Mouse (Mus musculus) forebrain, embryonic 15.5 days (tissue): ENCODE data around the gene Ntm. TPM values are rescaled to one million over a fixed set of nuclear protein-coding genes. Genes with fewer than 3 reads are reported as not detected.

ENCODE experiments used
- ATAC-seq: fragments of 200-750 bp; cut with Nextera tagmentation; replicated peaks from 2 replicates; pipeline ENCODE4 v1.8.0; 2017; ENCODE audit warnings: mild to moderate bottlenecking, moderate TSS enrichment, moderate library complexity
- H3K27ac ChIP-seq: fragments of 300-500 bp; sonication (generic); replicated peaks from 2 replicates; pipeline ENCODE4 v1.5.1; 2015; ENCODE audit warnings: mild to moderate bottlenecking, inconsistent platforms
- H3K27me3 ChIP-seq: fragments of 300-500 bp; sonication (generic); 2 replicates; pipeline ENCODE4 v1.6.1; 2015; ENCODE audit warnings: inconsistent platforms
- H3K36me3 ChIP-seq: fragments of 300-500 bp; sonication (generic); 2 replicates; pipeline ENCODE4 v1.6.1; 2015; ENCODE audit warnings: mild to moderate bottlenecking, inconsistent platforms
- H3K4me1 ChIP-seq: fragments of 300-500 bp; sonication (generic); 2 replicates; pipeline ENCODE4 v1.6.1; 2015; ENCODE audit warnings: inconsistent platforms
- H3K4me2 ChIP-seq: fragments of 300-500 bp; sonication (generic); replicated peaks from 2 replicates; pipeline ENCODE4 v1.6.1; 2015; ENCODE audit warnings: mild to moderate bottlenecking, inconsistent platforms
- H3K4me3 ChIP-seq: fragments of 300-500 bp; sonication (generic); 2 replicates; pipeline ENCODE4 v1.5.1; 2015; ENCODE audit warnings: mild to moderate bottlenecking, inconsistent platforms
- H3K9ac ChIP-seq: fragments of 300-500 bp; sonication (generic); replicated peaks from 2 replicates; pipeline ENCODE4 v1.6.1; 2015; ENCODE audit warnings: mild to moderate bottlenecking, inconsistent platforms
- H3K9me3 ChIP-seq: fragments of 300-500 bp; sonication (generic); 2 replicates; pipeline ENCODE4 v1.6.1; 2016; ENCODE audit warnings: inconsistent platforms
- WGBS: fragments of 180-500 bp; shearing (Covaris S2); methylation state at CpG from one replicate; pipeline ENCODE4 v1.1.7; 2015; ENCODE audit warnings: mixed read lengths; 5-methylcytosine and 5-hydroxymethylcytosine counted together
- polyA plus RNA-seq: library from polyadenylated mRNA; unstranded; fragments of >200 nt; fragmentation: Nextera tagmentation; extraction: Ambion mirVana; gene quantifications from 2 replicates; pipeline ENCODE4 v1.2.1, GENCODE M21; 2015

Gene Ntm
- polyA plus RNA-seq, 1 experiment from 2014 or later = 98.7 TPM

DNA sequence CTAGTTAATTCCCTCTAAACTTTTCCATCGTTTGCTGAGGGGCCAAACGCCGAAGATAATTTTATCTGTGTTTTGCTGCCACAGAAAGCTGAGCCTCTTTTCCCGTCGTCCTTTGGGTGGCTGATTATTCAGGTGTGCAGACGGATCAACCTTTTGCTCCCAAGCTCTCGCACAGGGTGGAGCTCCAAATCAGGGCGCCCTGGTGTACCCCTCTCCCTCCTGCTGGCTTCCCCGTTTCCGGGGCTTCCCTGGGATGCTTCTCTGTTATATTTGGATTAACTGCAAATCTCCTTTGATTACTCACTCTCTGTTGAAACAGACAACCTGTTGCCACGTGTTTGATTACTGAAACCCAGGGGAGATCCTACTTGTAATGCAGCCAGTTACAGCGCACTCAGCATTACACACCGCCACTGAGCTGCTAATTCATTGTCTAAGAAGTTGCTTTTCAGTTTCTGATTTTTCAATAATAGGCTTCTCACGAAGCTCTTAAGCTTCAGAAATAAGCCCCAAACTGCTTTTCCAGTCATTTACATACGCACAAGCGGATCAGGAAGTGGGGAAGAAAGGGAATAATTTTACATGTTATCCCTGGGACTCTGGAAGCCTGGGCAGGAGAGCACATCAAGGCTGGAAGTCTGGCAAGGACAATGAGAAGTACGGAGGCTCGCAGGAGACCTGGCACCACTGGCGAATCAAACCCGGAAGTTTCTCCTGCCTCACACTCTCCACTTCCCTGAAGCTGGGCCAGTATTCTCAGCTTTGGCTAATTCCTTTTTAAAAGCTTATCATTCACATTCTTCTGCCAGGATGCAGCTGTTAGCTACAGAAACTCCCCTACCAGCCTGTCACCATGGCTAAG is 19.5 kb downstream of the Ntm start:
- Histone ChIP-seq H3K4me3 (no peak overlapping the region), H3K27ac (no peak overlapping the region; the same call in 1 of the 2 replicates), H3K4me1 (peaks cover 29% of the 10 kb centered on the region)

DNA sequence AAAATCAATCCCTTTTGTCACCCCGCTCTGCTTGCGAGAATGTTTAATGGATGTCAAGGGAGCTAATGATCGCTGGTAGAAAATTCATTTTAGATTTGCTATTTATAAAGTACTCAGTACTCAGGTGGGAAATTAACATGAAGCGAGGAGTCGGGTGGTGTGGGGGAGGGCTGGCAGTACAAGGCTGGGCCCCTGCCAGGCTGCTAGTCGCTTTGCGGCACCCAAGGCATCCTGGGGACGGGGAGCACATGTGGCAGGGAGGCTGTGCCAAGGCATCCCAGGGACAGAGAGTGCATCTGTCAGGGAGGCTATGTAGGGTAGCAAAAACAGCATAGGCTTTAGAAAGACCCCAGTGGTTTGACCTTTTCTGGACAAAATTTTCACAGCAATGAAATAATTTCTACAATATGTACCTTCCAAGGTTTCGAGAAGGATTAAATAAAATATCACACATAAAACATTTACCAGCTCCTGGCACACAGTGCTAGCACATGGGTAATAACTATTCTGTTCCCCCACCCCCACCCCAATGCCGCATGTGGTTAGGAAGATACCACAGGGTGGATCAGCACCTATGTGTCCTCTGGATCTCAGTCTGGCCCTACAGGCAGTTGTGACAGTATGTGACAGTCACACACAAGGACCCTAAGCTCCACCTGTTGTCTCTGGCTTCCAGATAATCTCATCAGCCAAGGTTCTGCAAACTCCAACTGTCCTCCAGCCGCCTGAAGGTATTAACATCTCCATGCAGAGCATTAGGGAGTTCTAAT is 20.6 kb downstream of the Ntm start:
- Histone ChIP-seq H3K9ac (no peak overlapping the region), H3K4me2 (no peak overlapping the region), H3K27me3 (no peaks in the 10 kb centered on the region), H3K4me1 (peaks cover 29% of the 10 kb centered on the region), H3K9me3 (no peaks in the 10 kb centered on the region), H3K4me3 (no peak overlapping the region), H3K36me3 (no peaks in the 10 kb centered on the region), H3K27ac (0 out of 2 replicates have a peak overlapping the region, but pooled peaks have one; percentile 53)
- WGBS = 39% methylated on average over 11 of the region's 11 CpGs
- ATAC-seq = peak; percentile 80

More for the DNA sequence above, 19.5 kb downstream of the Ntm start:
- no peak for ATAC-seq
- H3K36me3 ChIP-seq = no peaks in the 10 kb centered on the region
- no peaks in the 10 kb centered on the region for H3K9me3 ChIP-seq
- 11% methylated on average over 20 of the region's 20 CpGs for WGBS
- H3K4me2 ChIP-seq = peak overlapping the region; percentile 25
- H3K9ac ChIP-seq = no peak overlapping the region
- H3K27me3 ChIP-seq = no peaks in the 10 kb centered on the region

DNA sequence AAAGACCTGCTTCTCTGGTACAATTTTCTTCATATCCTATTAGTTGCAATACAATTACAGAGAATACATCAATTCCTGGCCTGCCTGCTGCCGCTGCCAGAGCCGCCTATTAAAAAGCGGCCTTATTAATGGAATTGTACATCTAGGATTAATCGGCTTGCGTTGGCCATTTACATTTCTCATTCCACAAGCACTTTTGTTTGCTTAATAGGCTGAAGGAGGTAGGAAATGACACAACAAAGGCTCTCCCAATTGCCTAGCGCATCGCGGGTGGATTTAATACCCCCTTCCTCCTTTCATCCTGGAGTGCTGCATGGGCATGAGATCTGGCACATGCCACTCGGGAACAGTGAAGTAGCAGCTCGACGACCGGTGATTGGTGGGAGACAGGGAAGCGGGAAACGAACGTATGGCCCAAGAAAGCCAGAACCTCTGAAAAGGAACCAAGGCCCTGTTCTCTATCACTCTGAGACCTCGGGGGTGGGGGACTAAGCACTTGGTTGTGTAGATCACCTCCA is 23.4 kb downstream of the Ntm start:
- no peak for ATAC-seq
- Histone ChIP-seq H3K4me2 (no peak overlapping the region), H3K4me3 (no peak overlapping the region), H3K9me3 (no peaks in the 10 kb centered on the region), H3K36me3 (no peaks in the 10 kb centered on the region), H3K27me3 (no peaks in the 10 kb centered on the region), H3K4me1 (peaks cover 29% of the 10 kb centered on the region), H3K9ac (no peak overlapping the region), H3K27ac (no peak overlapping the region)
- WGBS = 14% methylated on average over 16 of the region's 16 CpGs

DNA sequence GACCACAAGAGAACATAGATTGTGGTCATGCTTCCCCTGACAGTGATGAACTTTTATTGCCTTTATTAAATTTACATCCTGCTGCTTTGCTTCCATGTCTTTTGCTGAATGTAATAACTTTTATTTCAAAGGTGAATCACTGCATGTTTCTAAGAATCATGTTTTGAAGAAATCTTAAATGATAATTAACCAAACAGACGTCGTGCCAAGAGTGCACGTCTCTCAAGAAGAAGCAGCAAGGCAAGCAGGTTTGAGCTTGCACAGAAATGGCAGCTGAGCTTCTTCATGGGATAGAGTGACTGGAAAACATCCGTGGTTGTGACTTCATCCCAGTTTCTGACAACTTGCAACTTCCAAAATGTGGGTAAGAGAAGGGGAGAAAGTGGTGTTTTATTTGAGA is 34.1 kb downstream of the Ntm start:
- Histone ChIP-seq H3K27me3 (no peaks in the 10 kb centered on the region), H3K4me1 (peaks cover 16% of the 10 kb centered on the region), H3K36me3 (no peaks in the 10 kb centered on the region), H3K9me3 (no peaks in the 10 kb centered on the region), H3K9ac (no peak overlapping the region), H3K4me3 (no peak overlapping the region), H3K4me2 (no peak overlapping the region), H3K27ac (no peak overlapping the region)
- no peak for ATAC-seq
- 86% methylated on average over 4 of the region's 4 CpGs for WGBS

DNA sequence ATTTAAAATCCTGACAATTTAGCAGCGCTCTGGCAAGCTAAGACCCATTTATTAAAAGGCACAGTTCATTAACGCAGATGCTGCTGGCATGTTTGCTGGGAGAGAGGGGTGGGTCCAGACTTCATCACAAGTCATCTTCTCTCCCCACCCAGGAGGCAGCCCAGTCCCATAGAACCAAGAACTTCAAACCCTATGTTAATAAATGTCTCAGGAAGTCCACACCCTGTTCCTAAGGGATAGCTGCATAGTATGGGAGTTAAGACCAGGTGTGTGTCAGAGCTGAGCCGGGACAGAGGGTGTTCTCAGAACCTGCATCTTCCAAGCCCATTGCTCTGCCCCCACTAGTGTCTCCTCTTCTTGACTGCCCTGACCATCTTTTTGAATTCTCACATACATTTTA is 37.6 kb downstream of the Ntm start:
- no peak overlapping the region for H3K27ac ChIP-seq
- H3K9me3 ChIP-seq = no peaks in the 10 kb centered on the region
- H3K27me3 ChIP-seq = no peaks in the 10 kb centered on the region
- H3K4me2 ChIP-seq = no peak overlapping the region
- peaks cover 30% of the 10 kb centered on the region for H3K4me1 ChIP-seq
- H3K9ac ChIP-seq = no peak overlapping the region
- WGBS = 48% methylated on average over 3 of the region's 3 CpGs
- H3K4me3 ChIP-seq = no peak overlapping the region
- ATAC-seq = no peak
- no peaks in the 10 kb centered on the region for H3K36me3 ChIP-seq

DNA sequence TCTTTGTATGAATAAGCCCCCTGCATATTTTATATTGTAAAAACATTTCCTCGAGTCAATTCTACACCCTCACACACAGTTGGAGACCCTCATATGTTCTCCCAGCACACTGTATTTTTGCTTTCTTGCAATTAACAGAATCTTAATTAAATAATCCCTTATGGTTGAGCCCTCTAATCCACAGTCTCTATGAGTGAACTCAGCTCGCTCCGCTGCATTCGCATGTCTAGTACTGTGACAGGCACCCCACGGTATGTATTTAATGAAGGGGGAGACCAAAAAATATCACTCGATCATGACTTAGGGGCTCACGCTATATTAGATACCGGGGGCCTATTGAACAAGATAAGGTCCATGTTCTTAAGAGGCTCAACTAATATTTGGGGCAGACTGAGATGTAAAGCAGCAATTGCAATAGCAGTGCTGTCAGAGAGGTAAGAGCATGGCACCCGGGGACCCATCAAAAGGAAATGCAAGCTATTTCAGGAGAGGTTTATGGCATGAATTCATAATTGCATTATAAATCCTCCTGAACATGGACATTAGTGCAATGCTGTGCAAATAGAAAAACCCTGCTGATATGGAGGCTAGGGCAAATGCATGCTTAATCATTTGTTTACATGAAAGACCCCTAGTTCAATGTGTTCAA is 64.4 kb downstream of the Ntm start:
- peak; percentile 11; the same call in 1 of the 2 replicates for ATAC-seq
- Histone ChIP-seq H3K27me3 (no peaks in the 10 kb centered on the region), H3K36me3 (no peaks in the 10 kb centered on the region), H3K9ac (no peak overlapping the region), H3K9me3 (no peaks in the 10 kb centered on the region), H3K4me3 (no peak overlapping the region), H3K4me1 (peaks cover 6% of the 10 kb centered on the region; the same call in 1 of the 2 replicates), H3K27ac (no peak overlapping the region), H3K4me2 (no peak overlapping the region)
- WGBS = 63% methylated on average over 9 of the region's 9 CpGs

DNA sequence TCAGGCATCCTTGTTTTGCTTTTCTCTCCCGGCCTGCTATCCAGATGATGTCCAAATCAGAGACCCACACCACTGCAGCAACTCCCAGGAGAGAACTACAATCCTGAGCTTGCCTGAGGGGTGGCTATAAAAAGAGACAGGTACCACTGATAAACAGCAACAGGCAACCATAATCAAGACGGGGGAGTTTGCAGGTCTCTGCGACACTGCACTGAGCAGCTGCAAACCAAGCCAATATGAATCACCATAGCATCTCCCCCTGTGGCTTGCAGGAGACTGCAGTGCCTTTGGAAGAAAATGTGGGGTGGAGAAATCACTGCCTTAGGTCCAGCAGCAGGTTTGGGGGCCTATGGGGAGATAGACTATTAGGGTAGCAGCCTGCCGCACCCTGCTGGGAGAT is 65.5 kb downstream of the Ntm start:
- no peak for ATAC-seq
- WGBS = 81% methylated on average over 4 of the region's 4 CpGs
- Histone ChIP-seq H3K9me3 (no peaks in the 10 kb centered on the region), H3K27me3 (no peaks in the 10 kb centered on the region), H3K4me1 (peaks cover 6% of the 10 kb centered on the region; the same call in 1 of the 2 replicates), H3K4me3 (no peak overlapping the region), H3K27ac (no peak overlapping the region), H3K4me2 (no peak overlapping the region), H3K36me3 (no peaks in the 10 kb centered on the region), H3K9ac (no peak overlapping the region)

DNA sequence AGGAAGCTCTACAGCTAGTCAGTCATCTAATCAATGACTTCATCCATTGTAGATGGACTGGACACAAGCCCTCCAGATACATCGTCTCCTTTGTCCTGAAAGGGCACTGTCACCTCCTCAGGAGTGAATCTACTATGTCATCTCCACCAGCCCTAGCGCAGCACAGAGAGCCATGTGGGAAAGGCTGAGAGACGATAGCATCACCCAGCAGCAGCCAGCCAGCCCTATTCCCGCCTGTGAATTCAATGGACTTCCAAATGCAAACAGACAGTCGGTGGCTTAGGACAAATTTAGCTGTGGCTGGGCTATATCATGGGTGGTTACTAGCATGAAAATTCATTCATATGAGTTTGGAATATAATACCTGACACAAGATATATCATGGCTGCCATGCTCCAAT is 70.1 kb downstream of the Ntm start:
- Histone ChIP-seq H3K4me2 (no peak overlapping the region), H3K4me1 (peaks cover under 1% of the 10 kb centered on the region; the same call in 1 of the 2 replicates), H3K27ac (no peak overlapping the region), H3K9me3 (no peaks in the 10 kb centered on the region), H3K27me3 (no peaks in the 10 kb centered on the region), H3K4me3 (no peak overlapping the region), H3K9ac (no peak overlapping the region), H3K36me3 (no peaks in the 10 kb centered on the region)
- ATAC-seq = no peak
- 80% methylated on average over 5 of the region's 5 CpGs for WGBS

DNA sequence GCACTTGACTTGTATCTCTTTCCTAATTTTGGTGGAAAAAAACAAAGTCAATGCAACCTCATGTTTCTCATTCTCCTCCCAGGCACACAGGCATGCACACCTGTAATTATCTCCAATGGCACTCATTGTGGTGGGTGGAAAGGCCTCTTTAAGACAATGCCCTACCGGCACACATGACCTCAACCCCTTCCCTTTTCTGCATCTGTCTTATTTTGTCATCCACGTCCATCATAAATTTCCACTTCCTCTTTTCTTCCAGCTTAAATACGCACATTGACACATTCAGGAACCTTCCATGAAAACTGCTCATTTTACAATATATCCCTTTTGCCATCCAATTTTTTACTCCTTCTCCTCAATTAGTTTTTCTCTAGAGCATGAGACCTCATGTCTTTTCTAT is 74.2 kb downstream of the Ntm start:
- H3K27ac ChIP-seq = no peak overlapping the region
- no peaks in the 10 kb centered on the region for H3K9me3 ChIP-seq
- H3K27me3 ChIP-seq = no peaks in the 10 kb centered on the region
- no peak overlapping the region for H3K4me2 ChIP-seq
- H3K4me1 ChIP-seq = no peaks in the 10 kb centered on the region
- no peak for ATAC-seq
- WGBS = 94% methylated on average over 3 of the region's 3 CpGs
- H3K4me3 ChIP-seq = no peak overlapping the region
- H3K36me3 ChIP-seq = no peaks in the 10 kb centered on the region
- no peak overlapping the region for H3K9ac ChIP-seq

DNA sequence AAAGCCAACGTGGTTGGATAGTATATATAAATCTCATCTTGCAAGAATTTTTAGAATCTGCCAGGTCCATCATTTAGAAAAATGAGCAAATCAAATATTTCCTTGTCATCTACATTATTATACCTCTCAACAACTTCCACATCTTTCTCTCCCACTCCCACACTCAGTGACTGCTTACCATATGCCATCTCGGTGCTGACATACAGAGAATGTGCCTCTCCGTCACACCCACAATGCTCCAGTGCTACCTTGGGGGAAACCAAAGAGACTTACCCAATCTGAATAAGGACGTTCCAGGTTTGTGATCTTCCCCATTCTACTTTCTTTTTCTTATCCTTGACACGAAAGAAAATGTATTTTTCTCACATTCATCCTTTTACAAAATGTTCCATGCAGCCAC is 75.0 kb downstream of the Ntm start:
- Histone ChIP-seq H3K4me2 (no peak overlapping the region), H3K4me1 (no peaks in the 10 kb centered on the region), H3K27ac (no peak overlapping the region), H3K9ac (no peak overlapping the region), H3K36me3 (no peaks in the 10 kb centered on the region), H3K4me3 (no peak overlapping the region), H3K9me3 (no peaks in the 10 kb centered on the region), H3K27me3 (no peaks in the 10 kb centered on the region)
- WGBS = 87% methylated on average over 5 of the region's 5 CpGs
- ATAC-seq = no peak

DNA sequence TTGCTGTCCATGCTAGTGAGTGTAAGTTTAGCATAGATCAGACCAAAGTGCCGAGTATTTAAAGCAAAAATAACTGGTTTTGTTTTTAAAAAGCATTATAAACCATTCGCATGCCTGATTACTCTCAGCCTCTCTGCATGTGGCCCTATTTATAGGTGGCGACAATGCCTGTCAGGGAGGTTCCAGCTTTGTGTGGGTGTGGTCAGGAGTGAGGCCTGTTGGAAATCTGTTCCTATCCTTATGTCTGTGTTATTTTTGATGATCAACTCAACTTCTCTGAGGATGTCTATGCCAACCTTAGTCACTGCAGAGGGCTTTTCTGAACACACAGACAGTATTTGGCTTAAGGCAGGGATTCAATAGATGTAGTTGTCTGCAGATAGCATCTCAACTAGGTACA is 78.9 kb downstream of the Ntm start:
- no peak overlapping the region for H3K9ac ChIP-seq
- 40% methylated on average over 3 of the region's 3 CpGs for WGBS
- ATAC-seq = no peak
- H3K27me3 ChIP-seq = no peaks in the 10 kb centered on the region
- H3K4me2 ChIP-seq = no peak overlapping the region
- H3K27ac ChIP-seq = no peak overlapping the region
- no peaks in the 10 kb centered on the region for H3K36me3 ChIP-seq
- H3K4me3 ChIP-seq = no peak overlapping the region
- H3K9me3 ChIP-seq = no peaks in the 10 kb centered on the region
- H3K4me1 ChIP-seq = no peaks in the 10 kb centered on the region

DNA sequence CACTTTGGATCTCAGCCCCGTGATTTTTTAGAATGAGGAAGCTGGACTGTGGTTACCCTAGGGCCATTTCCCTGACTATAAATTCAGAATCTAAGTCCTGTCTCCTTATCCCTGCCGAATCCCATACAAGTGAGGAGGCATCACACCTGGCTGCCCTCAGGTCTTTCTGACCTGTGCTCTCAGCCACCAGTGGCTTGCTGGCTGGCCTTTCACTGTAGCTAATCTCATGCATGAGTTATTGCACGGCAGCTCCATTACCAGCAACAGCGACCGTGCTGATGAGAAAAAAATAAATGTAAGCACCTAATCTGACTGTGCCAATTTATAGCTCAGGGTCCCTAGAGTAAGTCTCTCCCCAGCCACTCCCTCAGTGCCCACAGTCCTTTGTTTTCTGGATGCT is 81.3 kb downstream of the Ntm start:
- H3K9ac ChIP-seq = no peak overlapping the region
- H3K36me3 ChIP-seq = no peaks in the 10 kb centered on the region
- H3K27ac ChIP-seq = no peak overlapping the region
- H3K4me1 ChIP-seq = no peaks in the 10 kb centered on the region
- no peak overlapping the region for H3K4me2 ChIP-seq
- no peaks in the 10 kb centered on the region for H3K27me3 ChIP-seq
- H3K4me3 ChIP-seq = no peak overlapping the region
- no peak for ATAC-seq
- H3K9me3 ChIP-seq = no peaks in the 10 kb centered on the region
- 77% methylated on average over 5 of the region's 5 CpGs for WGBS
